Mouse (Mus musculus) splenic B cell, adult 2 months (primary cell): ENCODE data around the gene Cic.
"Not testable (repeated sequence)": the region's sequence is repeated elsewhere in the genome, so short reads cannot be mapped to it uniquely, and the experiment has no call there.

ENCODE experiments used
- DNase-seq: peaks from one replicate; pipeline ENCODE4 v3.0.0-alpha.2; 2011; ENCODE audit warnings: low read depth, low spot score
- H3K27me3 ChIP-seq: 2 replicates; pipeline ENCODE4 v1.6.1; 2012; ENCODE audit warnings: mild to moderate bottlenecking, low read length, moderate library complexity, mixed read lengths; ENCODE audit not compliant: control insufficient read depth, poor library complexity, insufficient read depth, severe bottlenecking
- H3K36me3 ChIP-seq: 2 replicates; pipeline ENCODE4 v1.6.1; 2012; ENCODE audit warnings: mild to moderate bottlenecking, low read length, moderate library complexity, mixed read lengths; ENCODE audit not compliant: control insufficient read depth, poor library complexity, insufficient read depth, severe bottlenecking

Gene Cic

GRCm38 (mm10) chr7:25309425-25309824 lies 41.9 kb downstream of the Cic start:
- Histone ChIP-seq H3K36me3 (no peaks in the 10 kb centered on the region), H3K27me3 (no peaks in the 10 kb centered on the region)
- DNase-seq = no peak

- no peaks in the 10 kb centered on the region for H3K36me3 ChIP-seq
- no peak for DNase-seq
- H3K27me3 ChIP-seq = peaks cover 5% of the 10 kb centered on the region
Measured at GRCm38 (mm10) chr7:25311193-25311592, 43.7 kb downstream of the Cic start.

- Histone ChIP-seq H3K36me3 (no peaks in the 10 kb centered on the region), H3K27me3 (peaks cover 5% of the 10 kb centered on the region)
- DNase-seq = no peak
Measured at GRCm38 (mm10) chr7:25313325-25313724, 45.8 kb downstream of the Cic start.

- no peaks in the 10 kb centered on the region for H3K36me3 ChIP-seq
- peak; percentile 50 for DNase-seq
Measured at GRCm38 (mm10) chr7:25314606-25315305, 47.3 kb downstream of the Cic start.

GRCm38 (mm10) chr7:25315306-25316041 lies 48.0 kb downstream of the Cic start:
- peak; percentile 34 for DNase-seq
- Histone ChIP-seq H3K36me3 (no peaks in the 10 kb centered on the region), H3K27me3 (peaks cover 5% of the 10 kb centered on the region)

More at GRCm38 (mm10) chr7:25314606-25315305, 47.3 kb downstream of the Cic start:
- peaks cover 5% of the 10 kb centered on the region for H3K27me3 ChIP-seq

GRCm38 (mm10) chr7:25316532-25317445 lies 49.3 kb downstream of the Cic start, which contains the start of gene Megf8:
TSS of gene Megf8 (plus strand) at chr7:25317164.
- Histone ChIP-seq H3K36me3 (no peaks in the 10 kb centered on the region), H3K27me3 (peaks cover 5% of the 10 kb centered on the region)
- peak; percentile 94 for DNase-seq

- Histone ChIP-seq H3K27me3 (peaks cover 5% of the 10 kb centered on the region), H3K36me3 (no peaks in the 10 kb centered on the region)
- DNase-seq = no peak
Measured at GRCm38 (mm10) chr7:25317446-25317999, 50.0 kb downstream of the Cic start.

GRCm38 (mm10) chr7:25322058-25322484 lies 54.6 kb downstream of the Cic start:
- Histone ChIP-seq H3K27me3 (no peaks in the 10 kb centered on the region), H3K36me3 (no peaks in the 10 kb centered on the region)
- DNase-seq = no peak

GRCm38 (mm10) chr7:25323219-25323618 lies 55.7 kb downstream of the Cic start:
- H3K27me3 ChIP-seq = no peaks in the 10 kb centered on the region
- no peak for DNase-seq
- no peaks in the 10 kb centered on the region for H3K36me3 ChIP-seq

GRCm38 (mm10) chr7:25325431-25325830 lies 57.9 kb downstream of the Cic start:
- H3K36me3 ChIP-seq, DNase-seq, H3K27me3 ChIP-seq: not testable (repeated sequence)

- no peak for DNase-seq
- no peaks in the 10 kb centered on the region for H3K36me3 ChIP-seq
- no peaks in the 10 kb centered on the region for H3K27me3 ChIP-seq
Measured at GRCm38 (mm10) chr7:25326233-25326632, 58.7 kb downstream of the Cic start.

- no peaks in the 10 kb centered on the region for H3K36me3 ChIP-seq
- DNase-seq = peak; percentile 88
- no peaks in the 10 kb centered on the region for H3K27me3 ChIP-seq
Measured at GRCm38 (mm10) chr7:25333596-25334307, 66.2 kb downstream of the Cic start.

- DNase-seq = no peak
- H3K27me3 ChIP-seq = no peaks in the 10 kb centered on the region
- H3K36me3 ChIP-seq = no peaks in the 10 kb centered on the region
Measured at GRCm38 (mm10) chr7:25334472-25334871, 67.0 kb downstream of the Cic start.

- H3K27me3 ChIP-seq = no peaks in the 10 kb centered on the region
- no peak for DNase-seq
- H3K36me3 ChIP-seq = no peaks in the 10 kb centered on the region
Measured at GRCm38 (mm10) chr7:25339329-25339728, 71.8 kb downstream of the Cic start.
